Mouse (Mus musculus): ENCODE measurements around the gene Tcp11x2. TPM values are rescaled to one million over a fixed set of nuclear protein-coding genes. Genes with fewer than 3 reads are reported as not detected.
A peak's percentile ranks its signal among the peaks of the same experiment; 100 is the strongest.

Gene Tcp11x2
- not detected in 2 replicates for polyA plus RNA-seq (2016; fragmentation: Nextera tagmentation; extraction: Ambion mirVana)

DNA sequence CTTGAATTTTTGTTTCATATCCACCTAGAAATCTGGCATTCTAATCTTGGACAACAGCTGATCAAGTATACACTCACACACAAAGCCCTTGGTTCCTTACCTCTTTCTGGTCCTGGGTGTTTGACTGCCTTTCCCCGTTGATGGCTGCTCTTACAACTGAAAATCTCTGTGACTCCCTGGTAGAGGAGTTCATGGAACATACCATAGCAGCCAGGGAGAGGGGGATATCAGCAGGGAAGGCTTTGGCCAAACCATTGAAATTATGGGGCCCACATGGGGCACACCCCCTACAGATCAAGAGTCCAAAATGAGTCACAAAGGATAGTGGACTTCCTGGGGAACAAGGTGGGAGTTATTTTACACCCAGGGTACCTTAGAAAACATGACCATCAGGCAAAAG is at the start of gene Tcp11x2:
TSS of gene Tcp11x2 (minus strand) at position 158 of the 400 bp plus-strand sequence.
- Histone ChIP-seq H3K9ac (no peak within 1 kb of the TSS), H3K4me1 (no peaks in the 10 kb centered on the region), H3K36me3 (no peaks in the 10 kb centered on the region), H3K4me2 (no peak within 1 kb of the TSS), H3K27me3 (replicated peaks) (no peaks in the 10 kb centered on the region), H3K9me3 (replicated peaks) (no peaks in the 10 kb centered on the region), H3K4me3 (no peak within 1 kb of the TSS), H3K27ac (no peak within 1 kb of the TSS)
- WGBS (ENCODE audit: insufficient replicate concordance), result 59% methylated on average over 1 of the region's 1 CpGs
- ATAC-seq, result no peak

DNA sequence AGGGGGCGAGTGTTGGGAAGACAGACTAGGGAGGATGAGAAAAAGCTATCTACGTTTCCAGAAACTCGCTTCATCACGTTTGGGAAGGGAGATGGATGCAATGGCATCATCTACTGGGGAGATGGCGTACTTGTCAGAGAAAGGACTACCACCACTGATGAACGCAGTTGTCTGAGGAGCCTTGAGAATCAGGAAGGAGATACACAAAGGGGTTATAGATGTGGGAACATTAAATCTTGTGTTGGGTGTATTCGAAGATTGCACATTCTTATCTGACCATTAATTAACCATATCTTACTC is 49.4 kb upstream of the Tcp11x2 start:
- peak; percentile 40 for ATAC-seq
- H3K36me3 ChIP-seq, result peaks cover 14% of the 10 kb centered on the region; the same call in 1 of the 2 replicates
- peak overlapping the region; percentile 66; the same call in 1 of the 2 replicates for H3K27ac ChIP-seq
- H3K4me2 ChIP-seq, result peak overlapping the region; percentile 60
- peak overlapping the region; percentile 71 for H3K4me3 ChIP-seq
- WGBS (ENCODE audit: insufficient replicate concordance), result 10% methylated on average over 7 of the region's 7 CpGs
- peak overlapping the region; percentile 73 for H3K9ac ChIP-seq
- H3K4me1 ChIP-seq, result peaks cover 9% of the 10 kb centered on the region; the same call in 1 of the 2 replicates
- no peaks in the 10 kb centered on the region for H3K9me3 ChIP-seq (replicated peaks)
- 0 out of 2 replicates have a peak, but pooled peaks cover 7% of the 10 kb centered on the region for H3K27me3 ChIP-seq (replicated peaks)

DNA sequence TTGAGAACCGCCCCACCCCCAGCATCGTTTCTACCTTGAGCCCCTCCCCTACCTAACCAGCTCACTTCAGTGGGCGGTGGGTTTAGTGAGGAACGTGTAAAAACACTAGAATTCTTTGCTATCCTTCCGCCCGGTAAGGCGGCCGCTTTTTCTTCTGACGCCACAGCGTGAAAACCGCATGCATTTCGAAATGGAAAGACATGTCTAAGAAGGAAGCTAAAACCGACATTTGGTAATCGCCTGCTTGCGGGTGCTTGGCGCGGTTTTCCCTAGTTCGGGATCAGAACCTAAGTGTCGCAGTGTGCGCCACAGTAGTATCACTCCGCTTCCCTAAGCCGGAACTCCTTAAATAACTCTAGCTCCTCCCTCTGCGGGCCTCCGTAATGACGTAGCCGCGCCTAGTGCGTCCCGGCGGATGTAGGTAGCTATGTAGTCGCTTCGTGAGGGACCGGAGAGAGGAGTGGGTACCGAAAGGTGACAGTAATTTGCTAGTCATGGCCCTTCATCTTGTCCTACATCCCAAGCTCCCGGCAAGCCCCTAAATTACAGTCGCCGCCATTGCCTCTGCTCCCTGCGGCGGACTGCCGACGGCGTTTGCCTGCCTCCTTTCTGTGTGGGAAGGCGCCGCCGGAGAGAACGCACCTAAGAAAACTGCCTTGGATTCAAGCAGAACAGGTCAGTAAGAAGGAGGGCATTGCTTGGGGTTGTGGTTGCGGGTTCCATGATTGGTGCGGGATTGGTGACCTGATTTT is 48.9 kb upstream of the Tcp11x2 start, which contains the start of the genes Armcx5 and Gprasp1:
TSS of gene Armcx5 (plus strand) at position 430 of the 752 bp plus-strand sequence.
TSS of gene Gprasp1 (plus strand) at position 430 of the 752 bp plus-strand sequence.
- Histone ChIP-seq H3K4me2 (peak within 1 kb of the TSS; percentile 60), H3K36me3 (peaks cover 14% of the 10 kb centered on the region; the same call in 1 of the 2 replicates), H3K4me1 (peaks cover 9% of the 10 kb centered on the region; the same call in 1 of the 2 replicates), H3K9me3 (replicated peaks) (no peaks in the 10 kb centered on the region), H3K27me3 (replicated peaks) (0 out of 2 replicates have a peak, but pooled peaks cover 7% of the 10 kb centered on the region), H3K9ac (peak within 1 kb of the TSS; percentile 73), H3K4me3 (peak within 1 kb of the TSS; percentile 71), H3K27ac (peak within 1 kb of the TSS; percentile 66)
- 11% methylated on average over 48 of the region's 48 CpGs for WGBS (ENCODE audit: insufficient replicate concordance)
- ATAC-seq, result peak; percentile 97

DNA sequence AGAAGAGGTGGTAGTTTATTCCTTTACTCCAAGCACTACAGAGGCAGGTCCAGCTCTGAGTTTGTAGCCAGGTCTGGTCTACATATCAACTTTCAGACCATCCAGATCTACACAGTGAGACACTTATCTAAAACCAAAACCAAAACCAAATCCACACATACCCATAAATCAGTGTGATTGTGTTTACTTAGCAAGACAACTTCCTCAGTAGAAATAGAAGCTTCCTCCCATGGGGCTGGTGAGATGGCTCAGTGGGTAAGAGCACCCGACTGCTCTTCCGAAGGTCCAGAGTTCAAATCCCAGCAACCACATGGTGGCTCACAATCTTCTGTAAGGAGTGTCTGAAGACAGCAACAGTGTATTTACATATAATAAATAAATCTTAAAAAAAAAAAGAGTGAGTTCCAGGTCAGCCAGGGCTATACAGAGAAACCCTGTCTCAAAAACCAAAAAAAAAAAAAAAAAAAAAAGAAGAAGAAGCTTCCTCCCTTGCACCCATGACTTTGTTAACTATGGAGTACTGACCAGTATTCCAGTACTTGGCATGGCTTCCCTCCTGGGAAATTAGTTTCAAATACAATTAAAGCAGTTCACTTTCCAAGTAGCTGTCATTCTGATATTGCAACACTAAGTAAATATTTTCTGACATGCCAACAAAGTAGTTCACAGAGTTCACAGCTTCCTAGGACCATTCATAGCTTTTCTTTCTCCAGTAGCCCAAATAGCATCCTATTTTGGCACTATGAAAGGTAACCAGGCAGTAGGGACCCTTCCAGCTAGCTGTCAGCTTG is 45.3 kb upstream of the Tcp11x2 start:
- Histone ChIP-seq H3K4me1 (peaks cover 9% of the 10 kb centered on the region; the same call in 1 of the 2 replicates), H3K4me2 (no peak overlapping the region), H3K27ac (no peak overlapping the region), H3K27me3 (replicated peaks) (0 out of 2 replicates have a peak, but pooled peaks cover 10% of the 10 kb centered on the region), H3K36me3 (no peaks in the 10 kb centered on the region), H3K9me3 (replicated peaks) (no peaks in the 10 kb centered on the region), H3K9ac (no peak overlapping the region), H3K4me3 (no peak overlapping the region)
- ATAC-seq, result no peak
- 82% methylated on average over 2 of the region's 2 CpGs for whole genome bisulfite sequencing (ENCODE audit: insufficient replicate concordance)

DNA sequence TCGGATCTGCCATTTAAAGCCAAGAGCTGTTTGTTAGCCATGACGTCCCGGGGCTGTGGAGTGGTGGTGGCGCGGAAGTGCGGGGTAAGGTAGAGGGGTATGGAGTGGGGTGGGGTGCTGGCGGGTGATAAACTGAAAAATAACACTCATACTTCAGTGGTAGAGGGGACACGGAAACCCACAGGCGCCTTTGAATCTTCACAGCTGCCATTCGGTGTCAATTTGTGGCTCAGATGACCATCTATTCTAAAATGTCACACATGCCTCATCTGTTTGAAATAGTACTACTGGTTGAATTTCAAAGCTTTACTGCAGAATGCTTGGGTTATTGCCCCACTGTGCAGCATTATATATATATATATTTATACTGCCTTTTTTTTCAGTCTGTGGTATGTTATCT is 31.6 kb upstream of the Tcp11x2 start, which contains the start of gene Tmsb15a:
TSS of gene Tmsb15a (minus strand) at position 101 of the 400 bp plus-strand sequence.
- ATAC-seq, result no peak
- Histone ChIP-seq H3K4me1 (no peaks in the 10 kb centered on the region), H3K27me3 (replicated peaks) (no peaks in the 10 kb centered on the region), H3K4me2 (no peak within 1 kb of the TSS), H3K9me3 (replicated peaks) (no peaks in the 10 kb centered on the region), H3K9ac (no peak within 1 kb of the TSS), H3K4me3 (no peak within 1 kb of the TSS), H3K27ac (no peak within 1 kb of the TSS), H3K36me3 (no peaks in the 10 kb centered on the region)
- WGBS (ENCODE audit: insufficient replicate concordance), result 70% methylated on average over 10 of the region's 10 CpGs

DNA sequence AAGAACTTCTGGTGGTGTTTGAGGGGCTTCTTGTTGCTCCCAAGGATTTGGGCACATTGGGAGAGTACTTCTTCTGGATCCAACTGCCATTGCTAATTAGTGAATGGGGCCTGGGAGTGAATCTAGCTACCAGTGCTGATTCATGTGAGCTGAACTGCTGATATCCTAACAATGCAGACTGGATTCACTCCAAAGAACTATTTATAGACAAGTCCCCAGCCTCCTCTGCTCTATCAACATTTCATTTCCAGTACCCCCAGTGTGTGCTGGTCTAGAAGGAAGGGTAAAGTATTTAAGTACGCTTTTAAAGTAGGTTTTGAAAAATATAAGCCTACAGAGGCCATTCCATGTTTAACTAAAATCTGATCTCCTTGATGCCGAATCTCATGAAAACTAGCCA is 19.3 kb upstream of the Tcp11x2 start:
- no peaks in the 10 kb centered on the region for H3K9me3 ChIP-seq (replicated peaks)
- H3K27ac ChIP-seq, result no peak overlapping the region
- ATAC-seq, result no peak
- H3K27me3 ChIP-seq (replicated peaks), result no peaks in the 10 kb centered on the region
- no peak overlapping the region for H3K9ac ChIP-seq
- 51% methylated on average over 2 of the region's 2 CpGs for WGBS (ENCODE audit: insufficient replicate concordance)
- H3K4me2 ChIP-seq, result no peak overlapping the region
- no peaks in the 10 kb centered on the region for H3K36me3 ChIP-seq
- H3K4me1 ChIP-seq, result no peaks in the 10 kb centered on the region
- H3K4me3 ChIP-seq, result no peak overlapping the region

DNA sequence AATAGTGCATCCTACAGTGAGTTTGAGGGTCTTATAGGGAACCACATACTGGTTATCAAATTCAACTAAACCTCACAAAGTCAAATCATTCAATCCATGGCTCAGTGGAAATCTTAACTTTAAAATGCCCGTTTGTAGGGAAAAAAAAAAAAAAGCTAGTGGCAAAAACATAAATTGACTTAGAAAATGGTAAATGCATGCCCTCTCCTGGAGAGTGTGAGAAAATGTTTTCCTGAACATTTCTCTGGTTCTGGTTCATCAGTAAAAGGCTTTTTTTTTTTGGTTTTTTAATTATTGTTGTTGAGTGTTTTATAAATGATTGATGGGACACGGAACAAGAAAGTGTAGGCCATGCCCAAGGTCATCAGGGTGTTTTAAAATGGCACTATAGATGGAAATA is 10.8 kb upstream of the Tcp11x2 start:
- no peak overlapping the region for H3K4me3 ChIP-seq
- H3K27me3 ChIP-seq (replicated peaks), result no peaks in the 10 kb centered on the region
- no peak for ATAC-seq
- H3K9ac ChIP-seq, result no peak overlapping the region
- no peak overlapping the region for H3K27ac ChIP-seq
- H3K4me1 ChIP-seq, result no peaks in the 10 kb centered on the region
- WGBS (ENCODE audit: insufficient replicate concordance), result 39% methylated on average over 2 of the region's 2 CpGs
- no peaks in the 10 kb centered on the region for H3K9me3 ChIP-seq (replicated peaks)
- no peaks in the 10 kb centered on the region for H3K36me3 ChIP-seq
- no peak overlapping the region for H3K4me2 ChIP-seq

DNA sequence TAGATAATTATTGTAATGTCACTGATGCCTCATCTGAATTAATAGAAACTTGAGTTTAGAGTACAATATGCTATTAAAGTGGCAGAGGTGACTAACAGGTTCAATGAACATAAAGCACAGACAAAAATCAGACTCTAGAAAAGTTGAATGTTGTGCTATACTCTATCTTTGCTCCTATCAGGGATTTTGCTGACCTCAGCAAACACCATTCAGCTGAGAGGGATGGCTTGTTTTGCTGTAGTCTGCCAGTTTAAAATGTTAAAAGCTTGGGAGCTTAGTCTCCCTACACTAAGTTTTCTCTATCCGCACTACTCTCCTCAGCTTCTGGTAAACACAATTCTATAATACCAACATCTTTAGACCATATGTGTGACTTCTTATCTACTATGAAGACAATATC is 9.5 kb upstream of the Tcp11x2 start:
- no peak for ATAC-seq
- Histone ChIP-seq H3K36me3 (no peaks in the 10 kb centered on the region), H3K9ac (no peak overlapping the region), H3K27ac (no peak overlapping the region), H3K27me3 (replicated peaks) (no peaks in the 10 kb centered on the region), H3K4me3 (no peak overlapping the region), H3K4me1 (no peaks in the 10 kb centered on the region), H3K9me3 (replicated peaks) (no peaks in the 10 kb centered on the region), H3K4me2 (no peak overlapping the region)
- WGBS (ENCODE audit: insufficient replicate concordance), result 76% methylated on average over 1 of the region's 1 CpGs

DNA sequence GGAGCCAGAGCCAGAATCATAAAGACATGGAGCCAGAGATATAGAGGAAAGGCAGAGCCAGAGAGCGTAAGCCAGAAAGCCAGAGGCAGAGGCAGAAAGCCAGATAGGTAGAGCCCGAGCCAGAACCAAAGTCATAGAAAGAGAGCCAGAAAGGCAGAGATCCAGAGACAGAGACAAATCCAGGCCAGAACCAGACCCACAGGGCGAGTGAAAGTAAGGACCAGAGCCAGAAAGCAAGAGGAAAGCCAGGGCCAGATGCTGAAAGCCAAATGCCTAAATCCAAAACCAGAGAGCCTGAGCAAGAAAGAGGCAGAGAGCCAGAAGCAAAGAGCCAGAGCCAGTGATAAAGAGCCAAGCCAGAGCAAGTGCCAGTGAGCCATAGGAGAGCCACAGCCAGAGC is 5.8 kb downstream of the Tcp11x2 start:
- no peak overlapping the region for H3K9ac ChIP-seq
- ATAC-seq, result no peak
- no peaks in the 10 kb centered on the region for H3K9me3 ChIP-seq (replicated peaks)
- no peak overlapping the region for H3K27ac ChIP-seq
- H3K4me1 ChIP-seq, result no peaks in the 10 kb centered on the region
- no peak overlapping the region for H3K4me3 ChIP-seq
- H3K36me3 ChIP-seq, result no peaks in the 10 kb centered on the region
- WGBS (ENCODE audit: insufficient replicate concordance), result 64% methylated on average over 3 of the region's 3 CpGs
- no peak overlapping the region for H3K4me2 ChIP-seq
- H3K27me3 ChIP-seq (replicated peaks), result no peaks in the 10 kb centered on the region

DNA sequence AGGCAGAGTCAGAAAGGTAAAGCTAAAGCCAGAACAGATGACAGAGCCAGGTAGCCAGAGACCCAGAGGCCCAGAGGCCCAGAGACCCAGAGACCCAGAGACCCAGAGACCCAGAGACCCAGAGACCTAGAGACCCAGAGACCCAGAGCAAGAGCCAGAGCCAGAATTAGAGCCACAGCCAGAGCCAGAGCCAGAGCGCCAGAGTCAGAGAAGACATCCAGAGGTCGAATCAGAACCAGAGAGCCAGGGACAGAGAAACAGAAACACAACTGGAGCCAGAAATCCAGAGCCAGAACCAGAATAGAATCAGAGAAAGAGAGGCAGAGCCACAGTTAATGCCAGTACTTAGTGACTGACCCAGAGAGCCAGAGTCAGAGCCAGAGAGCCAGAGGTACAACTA is 11.7 kb downstream of the Tcp11x2 start:
- no peak overlapping the region for H3K4me3 ChIP-seq
- H3K36me3 ChIP-seq, result no peaks in the 10 kb centered on the region
- no peak overlapping the region for H3K9ac ChIP-seq
- no peaks in the 10 kb centered on the region for H3K27me3 ChIP-seq (replicated peaks)
- H3K27ac ChIP-seq, result no peak overlapping the region
- H3K4me1 ChIP-seq, result no peaks in the 10 kb centered on the region
- ATAC-seq, result no peak
- no peak overlapping the region for H3K4me2 ChIP-seq
- H3K9me3 ChIP-seq (replicated peaks), result no peaks in the 10 kb centered on the region
- WGBS (ENCODE audit: insufficient replicate concordance), result 65% methylated on average over 2 of the region's 2 CpGs

DNA sequence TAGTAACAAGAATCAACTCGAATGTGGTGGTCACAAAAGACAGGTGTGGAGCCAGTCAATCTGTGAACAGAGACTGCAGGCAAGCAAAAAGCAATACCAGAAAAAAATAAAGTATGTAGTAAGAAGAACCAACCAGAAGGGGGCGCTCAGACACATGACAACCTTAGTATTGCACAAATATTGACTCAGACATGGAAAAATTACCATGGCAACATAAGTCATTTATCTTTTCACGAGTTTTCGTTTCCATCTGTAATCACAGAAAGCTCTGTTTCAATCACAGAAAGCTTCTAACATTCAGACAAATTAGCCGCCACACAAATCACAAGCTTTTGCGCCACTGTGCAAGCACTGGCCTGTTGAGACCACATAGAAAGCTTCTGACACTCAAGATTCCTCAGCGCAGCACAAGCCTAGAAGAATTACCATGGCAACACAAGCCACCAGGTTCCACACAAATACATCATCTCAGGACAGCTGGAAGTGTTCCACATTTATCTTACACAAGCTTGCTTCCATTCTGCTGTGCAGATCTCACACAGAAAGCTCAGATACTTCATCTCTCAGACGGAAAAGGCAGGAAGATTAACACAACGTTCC is 41.3 kb downstream of the Tcp11x2 start:
- Histone ChIP-seq H3K27ac (no peak overlapping the region), H3K4me2 (no peak overlapping the region), H3K4me3 (no peak overlapping the region), H3K4me1 (no peaks in the 10 kb centered on the region), H3K9ac (no peak overlapping the region), H3K36me3 (no peaks in the 10 kb centered on the region), H3K27me3 (replicated peaks) (no peaks in the 10 kb centered on the region), H3K9me3 (replicated peaks) (no peaks in the 10 kb centered on the region)
- 44% methylated on average over 9 of the region's 9 CpGs for WGBS (ENCODE audit: insufficient replicate concordance)
- ATAC-seq, result no peak

DNA sequence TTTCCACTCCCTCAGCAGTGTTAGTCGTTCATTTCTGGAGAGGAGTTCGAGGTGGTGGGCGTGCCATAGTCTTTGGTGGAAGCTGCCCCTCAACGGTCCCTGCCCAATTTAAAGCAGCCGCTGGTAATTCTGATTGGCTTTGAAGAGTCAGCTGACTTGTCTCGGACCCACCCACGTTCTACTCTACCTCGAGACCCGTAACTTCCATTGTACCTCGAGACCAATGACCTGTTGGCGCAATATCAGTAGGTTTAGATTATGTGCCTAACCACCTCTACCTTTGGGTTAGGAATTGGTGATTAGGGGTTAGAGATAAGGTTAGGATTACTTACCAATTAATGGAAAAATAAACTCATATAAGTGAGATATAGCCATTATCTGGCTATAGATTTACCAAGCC is 66.0 kb downstream of the Tcp11x2 start, which contains the start of gene Prame:
TSS of gene Prame (minus strand) at position 101 of the 400 bp plus-strand sequence.
- no peaks in the 10 kb centered on the region for H3K4me1 ChIP-seq
- H3K4me3 ChIP-seq, result no peak within 1 kb of the TSS
- no peak for ATAC-seq
- H3K4me2 ChIP-seq, result no peak within 1 kb of the TSS
- H3K9ac ChIP-seq, result no peak within 1 kb of the TSS
- 73% methylated on average over 11 of the region's 11 CpGs for WGBS (ENCODE audit: insufficient replicate concordance)
- H3K36me3 ChIP-seq, result no peaks in the 10 kb centered on the region
- H3K27ac ChIP-seq, result no peak within 1 kb of the TSS
- no peaks in the 10 kb centered on the region for H3K27me3 ChIP-seq (replicated peaks)
- H3K9me3 ChIP-seq (replicated peaks), result no peaks in the 10 kb centered on the region

Measured in liver, embryonic 12.5 days (tissue).